Mouse (Mus musculus): ENCODE measurements at regions not wholly inside any gene's neighbourhood (a gene's known extent, or its start where the extent isn't known, plus 50 kb on each side); places are given as distances from the start of the nearest gene placed in this dataset.

- TF ChIP-seq ZNF384 (IDR thresholded peaks at IDR 0.05; ENCODE audit: low read depth, low read length) (no peak), CHD2 (IDR thresholded peaks at IDR 0.05; ENCODE audit: low read depth, low read length) (no peak), MAFK (IDR thresholded peaks at IDR 0.05; ENCODE audit: insufficient read depth, low read depth, low read length) (no peak), HCFC1 (IDR thresholded peaks at IDR 0.05; ENCODE audit: borderline replicate concordance, insufficient read depth, low read length) (no peak)
- DNase-seq (ENCODE audit: low read depth, low spot score): no peak
- in situ Hi-C loops (cut with MboI; ENCODE audit: low sequenced_read_pairs in 2 of 2, unreplicated experiment in 2 of 2): no loop called here
- Histone ChIP-seq H3K4me3 (ENCODE audit: insufficient read depth in 1 of 2, low read depth in 1 of 2, low read length in 2 of 2, poor library complexity in 1 of 2, severe bottlenecking in 1 of 2) (no peak overlapping the region), H3K36me3 (ENCODE audit: control insufficient read depth, insufficient read depth, low read length, poor library complexity, severe bottlenecking) (no peaks in the 10 kb centered on the region), H3K27ac (ENCODE audit: insufficient read depth, low read depth, low read length, poor library complexity, severe bottlenecking) (no peak overlapping the region), H3K4me1 (ENCODE audit: control insufficient read depth in 2 of 2, insufficient read depth in 2 of 2, low read length in 2 of 2, poor library complexity in 1 of 2) (no peaks in the 10 kb centered on the region), H3K9me3 (ENCODE audit: control insufficient read depth, insufficient read depth, low read depth, low read length) (no peaks in the 10 kb centered on the region), H3K9ac (ENCODE audit: insufficient read depth, low read depth, low read length, poor library complexity, severe bottlenecking) (no peak overlapping the region)
Measured at GRCm38 (mm10) chr10:53482919-53483318, 103.2 kb upstream of the Cep85l start.

GRCm38 (mm10) chr10:53470200-53470599, 90.5 kb upstream of the Cep85l start:
- no peaks in the 10 kb centered on the region; the same call in 1 of the 2 replicates for H3K9me3 ChIP-seq (ENCODE audit: control insufficient read depth, insufficient read depth, low read depth, low read length)
- in situ Hi-C loops (cut with MboI; ENCODE audit: low sequenced_read_pairs in 2 of 2, unreplicated experiment in 2 of 2): no loop called here

GRCm38 (mm10) chr10:53469611-53470010, 89.9 kb upstream of the Cep85l start:
- H3K9ac ChIP-seq (ENCODE audit: insufficient read depth, low read depth, low read length, poor library complexity, severe bottlenecking): no peak overlapping the region
- no peak for TF ChIP-seq ZNF384 (IDR thresholded peaks at IDR 0.05; ENCODE audit: low read depth, low read length)
- TF ChIP-seq MAFK (IDR thresholded peaks at IDR 0.05; ENCODE audit: insufficient read depth, low read depth, low read length): no peak
- TF ChIP-seq CHD2 (IDR thresholded peaks at IDR 0.05; ENCODE audit: low read depth, low read length): no peak
- TF ChIP-seq HCFC1 (IDR thresholded peaks at IDR 0.05; ENCODE audit: borderline replicate concordance, insufficient read depth, low read length): no peak
- no peak for TF ChIP-seq ZC3H11A (IDR thresholded peaks at IDR 0.05; ENCODE audit: borderline replicate concordance, low read depth, low read length)
- no peak for DNase-seq (ENCODE audit: low read depth, low spot score)
- no peak overlapping the region for H3K4me3 ChIP-seq (ENCODE audit: insufficient read depth in 1 of 2, low read depth in 1 of 2, low read length in 2 of 2, poor library complexity in 1 of 2, severe bottlenecking in 1 of 2)
- in situ Hi-C loops (cut with MboI; ENCODE audit: low sequenced_read_pairs in 2 of 2, unreplicated experiment in 2 of 2): no loop called here
- H3K27ac ChIP-seq (ENCODE audit: insufficient read depth, low read depth, low read length, poor library complexity, severe bottlenecking): no peak overlapping the region
- no peaks in the 10 kb centered on the region for H3K4me1 ChIP-seq (ENCODE audit: control insufficient read depth in 2 of 2, insufficient read depth in 2 of 2, low read length in 2 of 2, poor library complexity in 1 of 2)
- H3K9me3 ChIP-seq (ENCODE audit: control insufficient read depth, insufficient read depth, low read depth, low read length): no peaks in the 10 kb centered on the region; the same call in 1 of the 2 replicates
- no peaks in the 10 kb centered on the region for H3K36me3 ChIP-seq (ENCODE audit: control insufficient read depth, insufficient read depth, low read length, poor library complexity, severe bottlenecking)

More at GRCm38 (mm10) chr10:53470200-53470599, 90.5 kb upstream of the Cep85l start:
- TF ChIP-seq ZNF384 (IDR thresholded peaks at IDR 0.05; ENCODE audit: low read depth, low read length) (no peak), ZC3H11A (IDR thresholded peaks at IDR 0.05; ENCODE audit: borderline replicate concordance, low read depth, low read length) (no peak), MAFK (IDR thresholded peaks at IDR 0.05; ENCODE audit: insufficient read depth, low read depth, low read length) (no peak), HCFC1 (IDR thresholded peaks at IDR 0.05; ENCODE audit: borderline replicate concordance, insufficient read depth, low read length) (no peak), CHD2 (IDR thresholded peaks at IDR 0.05; ENCODE audit: low read depth, low read length) (no peak)
- H3K4me1 ChIP-seq (ENCODE audit: control insufficient read depth in 2 of 2, insufficient read depth in 2 of 2, low read length in 2 of 2, poor library complexity in 1 of 2): no peaks in the 10 kb centered on the region
- H3K36me3 ChIP-seq (ENCODE audit: control insufficient read depth, insufficient read depth, low read length, poor library complexity, severe bottlenecking): no peaks in the 10 kb centered on the region
- H3K9ac ChIP-seq (ENCODE audit: insufficient read depth, low read depth, low read length, poor library complexity, severe bottlenecking): no peak overlapping the region
- no peak overlapping the region for H3K4me3 ChIP-seq (ENCODE audit: insufficient read depth in 1 of 2, low read depth in 1 of 2, low read length in 2 of 2, poor library complexity in 1 of 2, severe bottlenecking in 1 of 2)
- no peak overlapping the region for H3K27ac ChIP-seq (ENCODE audit: insufficient read depth, low read depth, low read length, poor library complexity, severe bottlenecking)
- DNase-seq (ENCODE audit: low read depth, low spot score): no peak

- Histone ChIP-seq H3K36me3 (ENCODE audit: control insufficient read depth, insufficient read depth, low read length, poor library complexity, severe bottlenecking) (no peaks in the 10 kb centered on the region), H3K4me3 (ENCODE audit: insufficient read depth in 1 of 2, low read depth in 1 of 2, low read length in 2 of 2, poor library complexity in 1 of 2, severe bottlenecking in 1 of 2) (no peak overlapping the region), H3K9ac (ENCODE audit: insufficient read depth, low read depth, low read length, poor library complexity, severe bottlenecking) (no peak overlapping the region), H3K27ac (ENCODE audit: insufficient read depth, low read depth, low read length, poor library complexity, severe bottlenecking) (no peak overlapping the region), H3K4me1 (ENCODE audit: control insufficient read depth in 2 of 2, insufficient read depth in 2 of 2, low read length in 2 of 2, poor library complexity in 1 of 2) (no peaks in the 10 kb centered on the region), H3K9me3 (ENCODE audit: control insufficient read depth, insufficient read depth, low read depth, low read length) (no peaks in the 10 kb centered on the region; the same call in 1 of the 2 replicates)
- in situ Hi-C loops (cut with MboI; ENCODE audit: low sequenced_read_pairs in 2 of 2, unreplicated experiment in 2 of 2): no loop called here
- TF ChIP-seq CHD2 (IDR thresholded peaks at IDR 0.05; ENCODE audit: low read depth, low read length) (no peak), MAFK (IDR thresholded peaks at IDR 0.05; ENCODE audit: insufficient read depth, low read depth, low read length) (no peak), ZC3H11A (IDR thresholded peaks at IDR 0.05; ENCODE audit: borderline replicate concordance, low read depth, low read length) (no peak), HCFC1 (IDR thresholded peaks at IDR 0.05; ENCODE audit: borderline replicate concordance, insufficient read depth, low read length) (no peak), ZNF384 (IDR thresholded peaks at IDR 0.05; ENCODE audit: low read depth, low read length) (no peak)
- no peak for DNase-seq (ENCODE audit: low read depth, low spot score)
Measured at GRCm38 (mm10) chr10:53468293-53468545, 88.5 kb upstream of the Cep85l start.
